Mouse (Mus musculus) right cerebral cortex, postnatal 14 days (tissue): ENCODE results near the gene Atrx.

Experiments
- DNase-seq: peaks from one replicate; pipeline ENCODE4 v3.0.0; 2022

The Atrx gene

GRCm38 (mm10) chrX:105767177-105767764, 161.9 kb downstream of the Atrx start:
- DNase-seq: no peak

DNA sequence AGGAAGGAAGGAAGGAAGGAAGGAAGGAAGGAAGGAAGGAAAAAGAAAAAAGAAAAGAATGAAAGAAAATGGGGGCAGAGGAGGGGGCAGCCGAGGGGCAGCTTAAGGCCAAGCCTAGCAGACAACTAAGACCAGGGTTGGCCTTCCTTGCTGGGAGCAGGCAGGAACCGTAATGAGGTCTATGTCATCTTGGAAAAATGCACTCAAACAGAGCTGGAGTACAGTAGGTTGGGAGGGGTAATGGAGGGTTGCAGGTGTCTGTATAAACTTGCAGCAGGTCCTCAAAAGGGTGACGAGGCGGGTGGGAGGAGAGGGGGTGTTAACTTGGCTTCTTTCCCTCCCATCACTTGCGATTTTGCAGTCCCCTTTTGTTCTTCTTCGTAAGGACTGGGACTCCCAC, 163.2 kb downstream of the Atrx start:
- DNase-seq: no peak

- no peak for DNase-seq
Measured at GRCm38 (mm10) chrX:105765005-105765706, 164.0 kb downstream of the Atrx start.

- no peak for DNase-seq
Measured at GRCm38 (mm10) chrX:105764162-105765004, 164.8 kb downstream of the Atrx start, which contains the start of gene Fgf16. Gene Fgf16 (plus strand): TSS chrX:105764279.

DNA sequence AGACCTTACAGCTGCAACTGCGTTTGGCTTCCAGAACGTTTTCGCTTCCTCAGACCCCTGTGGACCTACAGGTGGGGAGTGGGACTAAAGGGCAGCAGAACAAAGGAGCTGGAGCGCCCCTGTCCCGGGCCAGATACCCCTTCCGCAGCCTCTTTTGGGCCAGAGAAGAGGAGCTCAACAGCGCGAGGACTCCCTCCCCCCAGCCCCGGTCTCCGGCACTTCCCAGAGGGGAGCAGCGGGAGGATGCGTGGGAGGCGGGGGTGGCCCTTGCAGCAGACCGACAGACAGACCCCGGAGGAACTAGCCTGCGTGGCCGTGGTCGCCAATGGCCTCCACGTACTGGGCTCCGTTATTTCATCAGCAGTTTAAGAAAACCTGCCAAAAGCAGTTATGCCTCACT, 165.6 kb downstream of the Atrx start:
- DNase-seq: no peak

- peak; percentile 14 for DNase-seq
Measured at GRCm38 (mm10) chrX:105762847-105763527, 166.2 kb downstream of the Atrx start.
